8 mouse cellular contexts compared by ENCODE assay signal in the genomic region with DNA sequence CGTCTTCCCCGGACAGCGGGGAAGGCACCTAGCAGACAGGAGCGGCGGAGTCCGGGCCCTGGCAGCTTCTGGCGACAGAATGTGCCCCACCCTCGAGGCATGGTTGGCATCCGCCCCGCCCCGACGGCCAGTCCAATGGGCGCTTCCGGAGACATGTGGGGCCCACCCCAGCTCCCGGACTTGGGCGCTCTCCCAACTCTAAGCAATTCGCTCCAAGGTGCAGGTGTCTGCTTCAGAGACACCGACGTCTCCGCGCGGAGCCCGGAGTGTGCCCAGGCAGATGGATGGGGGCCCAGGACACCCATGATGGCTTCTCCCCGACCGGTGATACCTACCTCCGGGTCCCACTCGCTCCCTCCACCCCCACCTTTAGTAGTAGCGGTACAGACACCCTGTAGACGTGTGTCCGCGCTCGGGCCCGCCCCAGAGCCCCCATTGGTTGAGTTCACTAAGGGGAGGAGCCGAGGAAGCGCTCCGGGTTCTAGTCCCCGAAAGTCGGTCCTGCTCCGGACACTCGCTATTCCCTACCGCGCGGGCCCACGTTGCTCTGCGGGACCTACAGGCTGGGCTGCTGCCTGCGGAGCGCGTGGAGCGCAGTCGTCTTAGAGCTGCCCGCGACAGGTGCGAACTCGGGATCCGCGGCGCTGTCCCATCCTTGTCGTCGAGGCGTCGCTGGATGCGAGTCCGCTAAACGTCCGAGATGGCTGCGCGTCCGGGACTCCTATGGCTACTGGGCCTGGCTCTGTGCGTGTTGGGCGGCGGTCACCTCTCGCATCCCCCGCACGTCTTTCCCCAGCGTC. TPM values are rescaled to one million over a fixed set of nuclear protein-coding genes. Genes with fewer than 3 reads are reported as not detected.
DNase-seq lines count a peak whose midpoint lies in the region; ATAC-seq lines count a peak whose summit lies in the region.

A gene (plus strand): TSS at position 515 of the 800 bp plus-strand sequence.

- no peaks in the 10 kb centered on the region for H3K9me3 ChIP-seq in forebrain, embryonic 12.5 days

- no peak within 1 kb of the TSS for H3K27ac ChIP-seq in forebrain, embryonic 12.5 days

- peaks cover 11% of the 10 kb centered on the region for H3K4me1 ChIP-seq in forebrain, embryonic 12.5 days

- peak; percentile 12 for DNase-seq in adrenal gland, postnatal 14 days
- no peak for DNase-seq in adrenal gland, postnatal 25 days
- peak; percentile 46 for DNase-seq in kidney, postnatal 10 days
- DNase-seq in lung, postnatal 4 days: peak; percentile 27 to 65
- DNase-seq in yolk sac, embryonic 10.5 days (ENCODE audit: low spot score): peak; percentile 4
- DNase-seq in layer of hippocampus, postnatal 36 days: no peak
- DNase-seq in gastrocnemius, postnatal 25 days: no peak

- H3K27me3 ChIP-seq in forebrain, embryonic 12.5 days: peaks cover 47% of the 10 kb centered on the region

- ATAC-seq in forebrain, embryonic 12.5 days (ENCODE audit: low FRiP score): peak; percentile 49; the same call in 1 of the 2 replicates

- peak within 1 kb of the TSS; percentile 48 for H3K4me2 ChIP-seq in forebrain, embryonic 12.5 days

- 4% methylated on average over 75 of the region's 75 CpGs for WGBS in forebrain, embryonic 12.5 days

- H3K9ac ChIP-seq in forebrain, embryonic 12.5 days: no peak within 1 kb of the TSS

- peak within 1 kb of the TSS; percentile 34 for H3K4me3 ChIP-seq in forebrain, embryonic 12.5 days (replicated peaks)

- no peaks in the 10 kb centered on the region for H3K36me3 ChIP-seq in forebrain, embryonic 12.5 days (replicated peaks)

RNA-seq across cellular contexts. Expression of the gene that starts here (rescaled TPM):
- total RNA-seq in adrenal gland, postnatal 14 days (2021): not detected in 2 replicates
- not detected in 2 replicates for total RNA-seq in adrenal gland, postnatal 25 days (2021)
- polyA plus RNA-seq in forebrain, embryonic 12.5 days (2016; fragmentation: Nextera tagmentation; extraction: Ambion mirVana): 0.17 and 0.24 TPM in 2 replicates
- total RNA-seq in layer of hippocampus, postnatal 36 days (2021): under 1 TPM in 1 of 2 experiments, not detected in 1; 0.42 TPM
- total RNA-seq in gastrocnemius, postnatal 25 days (2021): not detected

Comparison
In these comparisons a context has a peak if more than half of its experiments do, and no peak if none do; other contexts are left out.
1. Peak in DNase-seq in adrenal gland, postnatal 14 days; RNA of the gene not detected or under 1 TPM.
2. Peak in ATAC-seq, H3K4me3 ChIP-seq and H3K4me2 ChIP-seq in forebrain, embryonic 12.5 days; RNA of the gene not detected or under 1 TPM.
3. DNase-seq: peak in kidney, postnatal 10 days (single experiment), lung, postnatal 4 days (2 of 2) and yolk sac, embryonic 10.5 days (single experiment); none in adrenal gland, postnatal 25 days (single experiment), layer of hippocampus, postnatal 36 days (0 of 2) and gastrocnemius, postnatal 25 days (single experiment).